Mouse (Mus musculus): ENCODE measurements around the gene Gtf2f2.
"Not testable (repeated sequence)": the region's sequence is repeated elsewhere in the genome, so short reads cannot be mapped to it uniquely, and the experiment has no call there.

The Gtf2f2 gene

DNA sequence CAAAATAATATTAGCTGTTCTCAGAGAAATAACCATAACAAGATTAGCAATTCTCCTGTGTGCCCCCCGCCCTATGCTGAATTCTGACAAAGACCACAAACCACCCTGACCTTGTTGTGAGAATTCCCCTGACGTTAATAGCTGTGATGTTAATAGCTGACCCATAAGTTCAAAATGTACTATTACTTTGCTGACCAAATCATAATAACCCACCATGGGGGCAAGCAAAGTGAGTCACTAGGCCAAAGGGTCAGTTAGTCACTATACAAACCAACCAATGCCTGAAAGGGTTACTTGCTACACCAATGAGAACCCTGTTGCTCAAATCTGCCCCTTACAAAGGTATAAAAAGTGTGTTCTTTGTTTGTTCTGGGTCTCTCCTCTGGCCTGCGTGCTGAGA lies 142.6 kb downstream of the Gtf2f2 start:
- not testable (repeated sequence) for DNase-seq (ENCODE audit: extremely low read depth, low read depth, low spot score)

DNA sequence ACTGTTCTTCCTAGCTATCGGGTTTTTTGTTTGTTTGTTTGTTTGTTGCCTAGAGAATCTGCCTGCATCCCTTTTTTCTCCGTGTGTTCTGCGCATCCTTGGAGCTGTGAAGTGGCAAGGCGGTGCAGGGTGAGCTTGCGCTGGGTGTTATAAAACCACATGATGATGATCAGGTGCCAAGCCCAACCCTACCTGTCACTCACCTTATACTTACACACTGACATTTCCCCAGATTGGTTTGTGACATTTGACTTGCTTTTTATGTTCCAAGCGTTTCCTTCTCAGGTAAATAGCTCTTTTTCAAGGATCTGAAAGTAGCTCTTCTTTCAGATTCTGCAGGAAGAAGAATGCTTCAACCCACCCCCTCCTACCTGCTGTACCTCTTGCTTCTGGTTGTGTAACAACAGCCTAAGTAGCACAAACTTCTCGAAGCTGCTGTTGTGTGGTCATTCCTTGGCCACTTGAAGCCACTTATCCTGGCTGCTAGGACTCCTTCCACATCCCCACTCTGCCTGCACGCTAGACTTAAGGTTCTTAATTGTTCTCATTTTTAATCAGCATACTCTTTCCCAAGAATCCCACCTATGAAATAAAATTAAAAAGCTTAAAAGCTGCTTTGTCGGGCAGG lies 143.8 kb downstream of the Gtf2f2 start:
- DNase-seq (ENCODE audit: extremely low read depth, low read depth, low spot score) = no peak

DNA sequence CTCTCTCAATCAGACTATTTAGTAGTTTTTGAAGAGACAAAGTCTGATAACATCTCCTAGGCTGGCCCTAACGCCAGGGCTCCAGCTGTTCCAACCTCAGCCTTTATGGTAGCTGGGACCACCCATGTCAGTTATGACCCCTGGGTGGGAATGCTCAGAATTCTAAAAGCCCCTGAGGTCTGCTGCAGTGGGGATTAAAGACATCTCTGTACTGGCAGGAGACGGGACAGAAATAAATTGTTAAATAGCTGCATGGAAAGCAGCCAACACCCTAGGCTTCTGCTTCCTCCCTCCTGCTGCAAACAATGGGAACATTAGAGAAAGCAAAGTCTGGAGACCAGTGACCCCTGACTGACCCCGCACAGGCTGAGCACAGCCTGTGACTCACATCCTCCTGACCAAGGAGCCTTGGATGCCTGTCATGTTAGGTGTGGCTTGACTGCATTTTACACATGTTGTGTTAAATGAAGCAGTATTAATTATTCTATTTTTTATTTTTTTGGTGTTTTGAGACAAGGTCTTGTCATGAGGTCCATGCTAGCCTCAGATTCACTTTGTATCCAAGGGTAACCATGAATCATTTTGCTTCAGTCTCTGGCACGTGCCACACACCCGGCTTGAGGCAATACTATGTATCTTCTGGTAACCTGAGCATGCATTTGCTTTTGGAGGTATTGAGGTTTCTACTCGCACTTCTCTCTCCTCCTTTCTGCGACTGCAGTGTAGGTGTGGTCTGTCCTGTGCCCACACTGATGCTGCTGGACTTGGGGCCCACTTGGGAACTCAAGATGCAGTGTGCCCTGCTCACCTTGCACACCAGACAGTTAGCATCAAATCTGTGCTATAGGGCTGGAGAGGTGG lies 146.9 kb downstream of the Gtf2f2 start:
- no peak for DNase-seq (ENCODE audit: extremely low read depth, low read depth, low spot score)

DNA sequence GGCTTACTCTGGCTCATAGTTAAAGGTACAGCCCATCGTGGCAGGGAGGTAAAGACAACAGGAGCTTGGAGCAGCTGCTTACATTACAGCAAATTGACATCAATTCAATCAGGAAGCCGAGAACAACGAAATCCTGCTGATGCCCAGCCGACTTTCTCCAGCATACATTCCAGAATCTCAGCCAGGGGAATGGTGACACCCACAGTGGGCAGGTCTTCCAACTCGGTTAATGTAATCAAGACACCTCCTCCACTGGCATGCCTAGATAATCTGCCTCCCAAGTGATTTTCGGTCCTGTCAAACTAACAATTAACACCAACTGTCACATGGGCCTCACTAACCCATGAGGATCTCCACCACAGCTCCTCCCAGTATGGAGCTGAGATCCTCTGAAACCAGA lies 148.0 kb downstream of the Gtf2f2 start:
- no peak for DNase-seq (ENCODE audit: extremely low read depth, low read depth, low spot score)

DNA sequence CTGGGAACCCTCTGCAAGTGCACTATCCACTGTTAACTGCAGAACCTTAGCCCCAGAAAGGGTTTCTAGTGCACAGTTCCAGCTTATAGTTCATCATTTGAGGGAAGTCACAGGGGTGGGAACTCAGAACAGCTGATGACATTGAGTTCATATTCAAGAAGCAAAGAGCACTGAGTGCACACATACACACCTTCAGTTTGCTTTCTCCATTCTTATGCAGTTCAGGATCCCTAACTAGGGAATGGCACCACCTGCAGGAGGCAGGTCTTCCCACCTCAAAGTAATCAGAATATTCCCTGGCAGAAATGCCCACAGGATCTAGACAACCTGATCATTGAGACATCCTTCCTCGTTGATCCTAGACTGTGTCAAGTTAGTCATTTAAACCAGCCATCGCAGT lies 151.0 kb downstream of the Gtf2f2 start:
- no peak for DNase-seq (ENCODE audit: extremely low read depth, low read depth, low spot score)

DNA sequence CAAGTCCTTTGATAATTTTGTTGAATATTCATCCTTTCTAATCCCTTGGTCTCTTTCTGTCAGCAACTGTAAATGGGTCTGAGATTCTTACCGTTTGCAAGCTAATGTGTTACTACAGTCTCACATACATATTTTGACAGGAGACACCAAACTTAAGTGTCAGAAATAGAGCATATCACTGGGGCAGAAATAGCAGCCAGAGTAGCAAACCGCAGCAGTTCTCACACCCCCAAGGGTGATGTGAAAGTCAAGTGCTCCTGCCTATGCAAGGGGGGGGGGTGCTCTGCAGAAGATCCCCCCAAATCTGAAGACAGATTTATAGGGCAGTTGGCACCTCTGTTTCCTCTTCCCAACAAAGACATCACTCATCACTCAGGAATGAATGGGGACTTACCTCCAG lies 152.5 kb downstream of the Gtf2f2 start:
- DNase-seq (ENCODE audit: extremely low read depth, low read depth, low spot score) = no peak

DNA sequence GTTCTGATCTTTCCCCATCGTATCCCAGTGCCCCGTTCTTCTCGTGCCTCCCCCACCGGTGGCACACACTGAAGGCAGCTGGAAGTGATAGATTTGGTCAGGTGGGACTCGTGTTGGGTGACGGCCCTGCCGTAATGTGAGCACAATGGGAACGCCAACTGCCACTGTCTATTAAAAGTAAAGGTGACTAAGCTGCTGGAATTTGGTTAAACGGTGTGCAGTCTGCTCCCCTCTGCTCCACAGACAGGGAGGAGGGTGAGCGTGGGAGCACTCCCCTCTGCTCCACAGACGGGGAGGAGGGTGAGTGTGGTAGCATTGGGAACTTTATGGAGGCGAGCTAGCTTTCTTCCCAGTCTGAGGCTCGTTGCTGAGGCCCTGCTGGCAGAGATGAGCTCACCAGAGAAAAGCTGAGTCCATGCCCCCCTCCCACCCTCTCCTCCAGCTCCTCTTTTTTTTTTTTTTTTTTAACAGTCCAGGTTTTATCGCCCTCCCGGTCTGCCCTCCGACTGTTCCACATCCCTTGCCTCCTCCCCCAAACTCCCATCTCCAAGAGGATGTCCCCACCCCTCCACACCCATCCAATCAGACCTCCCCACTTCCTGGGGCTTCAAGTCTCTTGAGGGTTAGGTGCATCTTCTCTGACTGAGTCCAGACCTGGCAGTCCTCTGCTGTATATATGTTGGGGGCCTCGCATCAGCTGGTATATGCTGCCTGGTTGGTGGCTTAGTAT lies 155.2 kb downstream of the Gtf2f2 start:
- no peak for DNase-seq (ENCODE audit: extremely low read depth, low read depth, low spot score)

DNA sequence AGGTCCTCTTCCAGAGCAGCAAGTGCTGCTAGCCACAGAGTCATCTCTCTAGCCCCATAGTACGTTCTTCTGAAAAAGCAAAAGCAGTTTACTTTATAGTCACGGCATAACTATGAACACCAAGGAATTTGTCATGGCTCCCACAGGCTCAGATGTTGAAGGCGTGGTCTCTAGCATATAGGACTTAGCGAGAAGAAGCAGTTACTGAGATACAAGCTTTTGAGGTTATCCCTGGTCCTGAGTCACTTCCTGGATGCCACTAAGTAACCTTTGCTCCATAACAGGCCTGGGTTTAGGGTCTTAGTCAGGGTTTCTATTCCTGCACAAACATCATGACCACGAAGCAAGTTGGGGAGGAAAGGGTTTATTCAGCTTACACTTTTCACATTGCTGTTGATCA lies 158.6 kb downstream of the Gtf2f2 start:
- DNase-seq (ENCODE audit: extremely low read depth, low read depth, low spot score) = no peak

DNA sequence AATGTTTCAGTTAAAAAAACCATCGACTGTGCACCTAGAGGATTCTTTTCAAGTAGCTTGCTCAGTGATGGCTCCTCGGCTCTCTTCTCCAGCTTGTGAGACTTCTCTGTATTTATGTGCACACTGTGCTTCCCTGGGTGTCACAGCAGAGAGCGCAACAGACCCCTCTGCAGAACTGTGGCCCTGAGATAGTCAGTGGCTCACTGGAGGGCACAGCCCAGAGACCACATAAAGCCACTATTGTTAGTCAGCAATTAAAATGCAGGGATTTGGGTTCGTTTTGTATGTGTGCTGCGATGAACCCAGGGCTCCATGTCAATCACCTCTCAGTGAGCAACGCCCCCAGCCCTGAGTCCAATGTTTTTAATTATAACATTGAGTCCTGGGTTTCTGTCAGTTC lies 159.8 kb downstream of the Gtf2f2 start:
- DNase-seq (ENCODE audit: extremely low read depth, low read depth, low spot score) = no peak

DNA sequence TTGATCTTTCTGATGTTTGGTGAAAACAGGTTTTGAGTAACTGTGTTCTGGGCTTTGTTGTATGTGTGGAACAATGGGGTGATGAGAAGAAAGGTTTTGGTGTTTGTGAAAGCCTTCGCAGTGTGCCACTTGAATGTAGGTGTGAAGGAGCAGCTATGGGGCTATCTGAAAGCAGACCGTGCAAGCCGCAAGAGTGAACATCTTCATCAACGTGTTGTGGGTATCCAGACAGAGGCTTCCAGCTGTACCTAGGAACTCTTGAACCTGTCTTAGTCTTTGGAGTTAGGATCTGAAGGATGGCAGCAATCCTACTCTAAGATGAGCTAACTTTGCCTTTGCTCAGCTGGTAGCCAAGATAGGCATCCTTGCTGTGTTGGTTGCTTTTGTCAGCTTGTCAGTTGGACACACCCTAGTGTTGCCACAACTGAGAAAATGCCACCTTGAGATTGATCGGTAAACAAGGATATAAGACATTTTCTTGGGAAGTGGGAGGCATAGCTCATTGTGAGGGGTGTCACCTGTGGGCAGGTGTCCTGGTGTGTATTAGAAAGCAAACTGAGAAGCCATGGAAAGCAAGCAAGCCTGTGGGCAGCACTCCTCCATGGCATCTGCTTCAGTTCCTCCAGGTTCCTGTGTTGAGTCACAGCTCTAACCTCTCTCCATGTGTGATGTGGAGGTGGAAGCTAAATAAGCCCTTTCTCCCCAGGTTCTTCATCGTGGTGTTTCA lies 160.7 kb downstream of the Gtf2f2 start:
- no peak for DNase-seq (ENCODE audit: extremely low read depth, low read depth, low spot score)

DNA sequence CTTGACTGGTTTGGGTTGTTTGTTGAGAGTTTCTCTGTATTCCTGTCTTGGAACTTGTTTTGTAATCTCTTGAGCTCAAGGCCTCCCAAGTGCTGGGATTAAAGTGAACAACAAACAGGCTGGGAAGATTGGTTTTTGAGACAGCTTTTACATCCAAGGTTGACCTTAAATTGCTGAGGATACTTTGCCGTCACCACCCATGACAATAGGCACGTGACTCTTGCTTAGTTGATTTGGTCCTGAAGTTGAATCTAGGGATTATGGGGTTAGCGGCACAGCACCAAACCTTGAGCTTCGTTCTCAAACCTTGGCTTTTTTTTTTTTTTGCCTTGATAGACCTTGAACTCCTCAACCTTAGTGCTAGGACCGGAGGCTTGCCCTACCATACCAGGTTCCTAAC lies 161.4 kb downstream of the Gtf2f2 start:
- DNase-seq (ENCODE audit: extremely low read depth, low read depth, low spot score) = no peak

DNA sequence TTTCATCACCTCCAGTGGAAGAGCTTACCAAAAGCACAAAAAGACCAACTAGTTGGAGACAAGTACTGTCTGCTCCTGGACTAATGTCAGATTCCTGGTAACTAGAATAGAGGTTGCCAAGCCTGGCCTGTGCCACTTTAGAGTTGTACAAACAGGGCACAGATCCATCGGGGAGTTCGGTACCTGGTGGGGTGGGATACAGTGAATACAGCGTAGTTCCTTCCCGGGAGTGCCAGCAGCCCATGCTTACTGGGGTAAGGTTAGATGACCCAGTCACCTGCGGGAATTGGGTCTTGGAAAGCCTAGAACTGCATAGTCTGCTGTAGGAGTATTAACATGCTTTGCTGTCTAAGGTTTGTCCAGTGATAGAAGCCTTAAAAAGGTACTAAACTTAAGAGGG lies 162.2 kb downstream of the Gtf2f2 start:
- no peak for DNase-seq (ENCODE audit: extremely low read depth, low read depth, low spot score)

DNA sequence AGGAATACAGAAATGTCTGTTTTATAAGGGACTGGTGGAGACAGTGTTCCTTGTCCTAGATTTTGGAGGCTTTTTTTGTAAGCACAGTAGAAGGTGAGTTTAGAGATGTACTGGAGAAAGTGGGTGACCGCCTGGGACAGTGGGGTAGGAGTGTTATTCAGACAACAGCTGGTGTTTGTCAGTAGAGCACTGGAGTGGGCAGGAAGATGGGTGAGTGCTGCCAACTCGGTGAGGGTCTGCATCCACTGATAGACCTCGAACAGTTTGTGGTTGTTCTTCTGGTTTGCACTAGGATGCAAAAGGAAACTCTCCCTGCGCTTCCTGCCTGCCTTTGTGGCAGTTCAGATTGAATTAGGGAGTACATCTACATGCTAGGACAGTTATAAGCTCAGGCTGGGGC lies 163.0 kb downstream of the Gtf2f2 start:
- DNase-seq (ENCODE audit: extremely low read depth, low read depth, low spot score) = no peak

Measured in fat pad, adult 2 months (tissue).